Mouse (Mus musculus): ENCODE measurements around the gene Gk. TPM values are rescaled to one million over a fixed set of nuclear protein-coding genes. Genes with fewer than 3 reads are reported as not detected.

The Gk gene
- total and polyA plus RNA-seq, 3 experiments: 12.9 to 29.6 (median 19.8) TPM

- no peak overlapping the region for H3K9ac ChIP-seq (ENCODE audit: insufficient read depth, low read depth)
- H3K27me3 ChIP-seq (replicated peaks): no peaks in the 10 kb centered on the region
- H3K4me3 ChIP-seq (replicated peaks in 1 of 3; ENCODE audit: low read depth in 2 of 3, low read length in 2 of 3, poor library complexity in 1 of 3): no peak overlapping the region
- dilution Hi-C loops (cut with MboI; ENCODE audit: extremely low pct_ligation_motif_present, extremely low pct_unique_long_range_greater_than_20kb, low sequenced_read_pairs): no loop called here
- no peaks in the 10 kb centered on the region for H3K4me1 ChIP-seq (ENCODE audit: control insufficient read depth in 1 of 2, insufficient read depth in 2 of 2)
- TF ChIP-seq MAZ (IDR thresholded peaks at IDR 0.05; ENCODE audit: low read depth, low read length): no peak
- TF ChIP-seq RCOR1 (conservative IDR thresholded peaks at IDR 0.05; ENCODE audit: low read depth, low read length): no peak
- TF ChIP-seq SMC3 (IDR thresholded peaks at IDR 0.05; ENCODE audit: low read depth, low read length): no peak
- TF ChIP-seq NELFE (IDR thresholded peaks at IDR 0.05; ENCODE audit: low read depth, low read length): no peak
- no peak for TF ChIP-seq USF2 (conservative IDR thresholded peaks at IDR 0.05; ENCODE audit: low read depth, low read length)
- TF ChIP-seq E2F4 (IDR thresholded peaks at IDR 0.05; ENCODE audit: insufficient replicate concordance, low read depth, low read length): no peak
- no peak for TF ChIP-seq PAX5 (IDR thresholded peaks at IDR 0.05; ENCODE audit: low read length)
- TF ChIP-seq KAT2A (IDR thresholded peaks at IDR 0.05; ENCODE audit: insufficient replicate concordance, low read length): no peak
- no peak for TF ChIP-seq ELF1 (IDR thresholded peaks at IDR 0.05; ENCODE audit: low read depth, low read length)
- TF ChIP-seq ZNF384 (IDR thresholded peaks at IDR 0.05; ENCODE audit: low read depth, low read length): no peak
- TF ChIP-seq MAX (IDR thresholded peaks at IDR 0.05; ENCODE audit: low read length): no peak
- no peak for TF ChIP-seq IRF4 (IDR thresholded peaks at IDR 0.05; ENCODE audit: low read depth, low read length)
- TF ChIP-seq MEF2A (IDR thresholded peaks at IDR 0.05; ENCODE audit: borderline replicate concordance, low read depth, low read length): no peak
- no peak for TF ChIP-seq JUND (conservative IDR thresholded peaks at IDR 0.05; ENCODE audit: low read depth, low read length)
- TF ChIP-seq NRF1 (IDR thresholded peaks at IDR 0.05; ENCODE audit: low read depth, low read length): no peak
- TF ChIP-seq MAFK (IDR thresholded peaks at IDR 0.05; ENCODE audit: insufficient replicate concordance, low read length): no peak
- no peak for TF ChIP-seq MYC (IDR thresholded peaks at IDR 0.05; ENCODE audit: low read depth, low read length)
- H3K4me2 ChIP-seq (ENCODE audit: insufficient read depth, low read depth, poor library complexity, severe bottlenecking): no peak overlapping the region
- H3K27ac ChIP-seq (ENCODE audit: insufficient read depth, low read depth): no peak overlapping the region
- peaks cover 6 to 19% of the 10 kb centered on the region in 2 experiments for H3K36me3 ChIP-seq (replicated peaks in 1 of 2; ENCODE audit: control insufficient read depth in 1 of 2, insufficient read depth in 1 of 2, low read length in 1 of 2)
- in situ Hi-C loops (cut with MboI; ENCODE audit: low pct_ligation_motif_present, low pct_unique_long_range_greater_than_20kb, low sequenced_read_pairs): no loop called here
- no peaks in the 10 kb centered on the region for H3K79me2 ChIP-seq (replicated peaks; ENCODE audit: control insufficient read depth, extremely low read depth, insufficient read depth, poor library complexity, severe bottlenecking)
- H3K9me3 ChIP-seq (replicated peaks; ENCODE audit: low read length): no peaks in the 10 kb centered on the region
- DNase-seq (ENCODE audit: extremely low read depth): no peak
Measured at GRCm38 (mm10) chrX:85756005-85756404, 20.6 kb downstream of the Gk start.

- H3K4me3 ChIP-seq (replicated peaks in 1 of 3; ENCODE audit: low read depth in 2 of 3, low read length in 2 of 3, poor library complexity in 1 of 3): no peak overlapping the region
- H3K9ac ChIP-seq (ENCODE audit: insufficient read depth, low read depth): no peak overlapping the region
- no peaks in the 10 kb centered on the region for H3K4me1 ChIP-seq (ENCODE audit: control insufficient read depth in 1 of 2, insufficient read depth in 2 of 2)
- in situ Hi-C loops (cut with MboI; ENCODE audit: low pct_ligation_motif_present, low pct_unique_long_range_greater_than_20kb, low sequenced_read_pairs): no loop called here
- dilution Hi-C loops (cut with MboI; ENCODE audit: extremely low pct_ligation_motif_present, extremely low pct_unique_long_range_greater_than_20kb, low sequenced_read_pairs): no loop called here
- no peaks in the 10 kb centered on the region for H3K79me2 ChIP-seq (replicated peaks; ENCODE audit: control insufficient read depth, extremely low read depth, insufficient read depth, poor library complexity, severe bottlenecking)
- no peaks in the 10 kb centered on the region for H3K9me3 ChIP-seq (replicated peaks; ENCODE audit: low read length)
- peaks cover 2 to 7% of the 10 kb centered on the region in 2 experiments for H3K36me3 ChIP-seq (replicated peaks in 1 of 2; ENCODE audit: control insufficient read depth in 1 of 2, insufficient read depth in 1 of 2, low read length in 1 of 2)
- no peak overlapping the region for H3K4me2 ChIP-seq (ENCODE audit: insufficient read depth, low read depth, poor library complexity, severe bottlenecking)
- no peaks in the 10 kb centered on the region for H3K27me3 ChIP-seq (replicated peaks)
- H3K27ac ChIP-seq (ENCODE audit: insufficient read depth, low read depth): no peak overlapping the region
- DNase-seq (ENCODE audit: extremely low read depth): no peak
- TF ChIP-seq UBTF (IDR thresholded peaks at IDR 0.05; ENCODE audit: low read depth, low read length) (no peak), MEF2A (IDR thresholded peaks at IDR 0.05; ENCODE audit: borderline replicate concordance, low read depth, low read length) (no peak), ZMIZ1 (IDR thresholded peaks at IDR 0.05; ENCODE audit: low read depth, low read length) (no peak), CHD1 (IDR thresholded peaks at IDR 0.05; ENCODE audit: low read depth, low read length) (no peak), MAFK (IDR thresholded peaks at IDR 0.05; ENCODE audit: insufficient replicate concordance, low read length) (no peak), JUN (IDR thresholded peaks at IDR 0.05; ENCODE audit: insufficient read depth, low read depth, low read length) (no peak), ZNF384 (IDR thresholded peaks at IDR 0.05; ENCODE audit: low read depth, low read length) (no peak), ETS1 (conservative IDR thresholded peaks at IDR 0.05; ENCODE audit: low read depth, low read length) (no peak), RCOR1 (conservative IDR thresholded peaks at IDR 0.05; ENCODE audit: low read depth, low read length) (no peak), MAX (IDR thresholded peaks at IDR 0.05; ENCODE audit: low read length) (no peak), GABPA (IDR thresholded peaks at IDR 0.05; ENCODE audit: insufficient replicate concordance, low read depth, low read length) (no peak)
Measured at GRCm38 (mm10) chrX:85743837-85744236, 32.8 kb downstream of the Gk start.
